Mouse (Mus musculus): Measurements from ENCODE around the gene Zfp618. TPM values are rescaled to one million over a fixed set of nuclear protein-coding genes. Genes with fewer than 3 reads are reported as not detected.

Gene Zfp618
- total RNA-seq, 2 experiments from 2014 or later: 5.5 to 6.0 TPM

DNA sequence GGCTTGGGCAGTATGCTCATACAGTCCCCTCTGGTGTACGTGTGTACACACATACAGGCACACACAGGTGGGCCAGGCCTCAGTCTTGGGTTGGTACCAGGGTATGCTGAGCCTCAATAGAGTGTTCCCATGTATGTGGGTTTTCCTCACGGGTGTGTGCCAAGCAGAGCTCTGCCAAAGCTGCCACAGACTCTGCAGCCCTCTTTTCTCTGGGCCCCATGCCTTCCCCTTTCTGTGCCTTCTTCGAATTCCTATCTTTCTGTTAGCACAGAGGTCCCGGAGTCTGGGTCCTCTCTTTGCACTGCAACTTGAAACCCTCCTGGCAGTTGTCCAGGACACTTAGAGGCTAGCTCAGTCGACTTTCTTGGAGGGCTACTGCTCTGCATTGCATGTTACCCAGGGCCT is 33.1 kb downstream of the Zfp618 start:
- no peak for DNase-seq (ENCODE audit: low spot score in 2 of 2)

DNA sequence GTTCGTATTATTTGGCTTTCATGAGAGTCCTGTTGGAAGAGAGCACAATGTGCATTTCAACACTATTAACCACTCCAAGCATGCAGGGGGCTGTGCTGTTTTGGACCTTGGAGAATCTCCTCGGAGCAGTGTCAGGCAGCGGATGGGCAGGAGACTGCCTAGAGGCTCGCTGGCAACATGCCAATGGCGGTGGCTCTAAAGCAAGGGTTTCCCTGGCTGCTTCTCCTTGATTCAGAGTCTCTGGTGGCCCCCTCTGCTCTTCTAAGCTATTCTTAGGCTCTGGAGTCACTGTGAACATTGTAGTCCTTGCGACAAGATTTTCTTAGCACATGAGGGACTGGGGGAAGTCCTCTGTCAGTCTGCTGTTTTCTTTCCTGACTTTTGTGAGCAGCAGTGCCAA is 33.5 kb downstream of the Zfp618 start:
- no peak for DNase-seq (ENCODE audit: low spot score in 2 of 2)

DNA sequence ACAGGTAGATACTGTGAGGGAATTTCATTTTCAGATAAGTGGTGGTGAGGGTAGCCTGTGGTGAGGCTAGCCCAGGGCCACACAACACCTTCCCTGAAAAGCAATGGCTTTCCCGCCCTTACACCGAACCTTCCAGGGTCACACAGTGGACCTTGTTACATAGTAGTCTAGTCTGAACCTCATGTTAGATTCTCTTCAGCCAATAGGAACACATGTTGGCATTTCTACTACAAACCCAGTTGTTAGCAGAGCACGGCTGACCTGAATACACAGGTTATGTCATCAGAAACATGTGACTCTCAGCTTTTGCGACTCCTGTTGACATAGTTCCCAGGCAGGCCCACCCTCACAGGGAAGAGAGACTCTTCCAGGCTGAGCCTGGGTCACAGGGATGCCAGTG is 33.9 kb downstream of the Zfp618 start:
- DNase-seq (ENCODE audit: low spot score in 2 of 2): no peak

DNA sequence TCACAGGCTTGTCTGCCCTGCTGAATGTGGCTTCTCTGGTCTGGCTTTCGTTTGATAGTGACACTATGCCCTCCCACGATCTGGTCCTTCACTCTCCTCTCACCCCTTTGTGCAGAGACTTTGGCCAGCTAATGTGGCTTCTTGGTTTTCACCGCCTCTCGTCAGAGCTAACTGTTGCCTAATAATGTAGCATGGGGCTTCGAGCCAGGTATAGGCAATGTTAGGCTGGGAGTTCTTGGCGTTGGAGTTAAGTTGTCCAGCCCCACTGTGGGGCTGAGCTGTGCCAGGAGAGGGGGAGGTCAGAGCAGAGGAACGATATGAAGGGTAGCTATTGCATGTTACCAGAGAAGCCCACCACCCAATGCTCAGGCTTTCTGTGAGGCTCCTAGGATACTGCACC is 34.5 kb downstream of the Zfp618 start:
- DNase-seq (ENCODE audit: low spot score in 2 of 2): no peak

GRCm38 (mm10) chr4:63000316-63001055 is 35.1 kb downstream of the Zfp618 start:
- no peak for DNase-seq (ENCODE audit: low spot score in 2 of 2)

GRCm38 (mm10) chr4:63002386-63002785 is 37.0 kb downstream of the Zfp618 start:
- no peak for DNase-seq (ENCODE audit: low spot score in 2 of 2)

DNA sequence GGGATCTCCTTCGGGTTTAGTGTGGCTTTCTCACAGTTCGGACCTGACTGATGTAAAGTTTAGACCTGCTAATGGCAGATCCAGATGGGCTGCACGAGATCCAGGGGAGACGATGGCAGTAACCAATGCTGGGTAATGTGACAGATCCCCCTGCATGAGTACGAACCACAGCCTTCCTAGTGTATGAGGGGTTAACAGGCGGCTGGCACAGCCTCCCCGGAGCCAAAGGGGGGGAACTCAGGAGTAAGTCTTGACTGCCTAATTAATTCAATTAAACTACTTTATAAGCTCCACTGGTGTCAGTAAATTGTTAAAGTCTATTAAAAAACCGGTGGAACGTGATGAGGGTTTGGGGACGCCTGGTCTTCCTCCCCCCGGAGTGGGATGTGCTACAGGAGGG is 39.1 kb downstream of the Zfp618 start:
- no peak for DNase-seq (ENCODE audit: low spot score in 2 of 2)

DNA sequence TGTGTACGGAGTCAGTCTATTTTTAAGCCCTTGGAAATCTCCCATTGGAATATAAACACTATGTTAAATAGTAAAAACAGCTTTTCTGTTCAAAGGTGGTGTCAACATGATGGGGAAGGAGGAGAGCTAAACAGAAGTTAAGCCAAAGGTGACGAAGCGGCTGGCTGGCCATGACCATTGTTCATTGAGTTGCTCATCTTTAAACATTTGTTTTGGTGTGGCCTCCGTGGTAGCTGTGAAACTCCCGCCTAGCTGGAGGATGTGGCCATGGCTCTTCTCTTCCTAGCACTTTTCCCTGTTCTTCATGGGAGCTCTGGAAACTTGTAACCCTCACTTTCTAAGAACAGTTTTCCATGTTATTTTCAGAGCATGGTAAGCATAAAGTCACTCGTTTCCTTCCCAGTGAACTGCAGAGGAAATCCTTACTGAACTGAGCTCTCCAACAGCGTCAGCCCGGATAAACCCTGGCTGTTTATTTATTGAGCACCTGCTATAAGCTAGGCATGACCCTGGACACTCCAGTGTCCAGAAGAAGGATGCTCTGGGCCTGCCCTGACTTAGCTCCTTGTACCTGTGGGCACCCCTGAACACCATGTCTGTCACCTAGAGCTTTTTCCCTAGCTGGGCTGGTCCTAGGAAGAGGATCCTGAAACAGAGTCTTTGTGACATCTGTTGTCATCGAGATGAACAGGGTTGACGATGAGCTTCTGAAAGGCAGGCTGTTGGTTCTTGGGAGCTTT is 40.2 kb downstream of the Zfp618 start:
- DNase-seq (ENCODE audit: low spot score in 2 of 2): no peak

DNA sequence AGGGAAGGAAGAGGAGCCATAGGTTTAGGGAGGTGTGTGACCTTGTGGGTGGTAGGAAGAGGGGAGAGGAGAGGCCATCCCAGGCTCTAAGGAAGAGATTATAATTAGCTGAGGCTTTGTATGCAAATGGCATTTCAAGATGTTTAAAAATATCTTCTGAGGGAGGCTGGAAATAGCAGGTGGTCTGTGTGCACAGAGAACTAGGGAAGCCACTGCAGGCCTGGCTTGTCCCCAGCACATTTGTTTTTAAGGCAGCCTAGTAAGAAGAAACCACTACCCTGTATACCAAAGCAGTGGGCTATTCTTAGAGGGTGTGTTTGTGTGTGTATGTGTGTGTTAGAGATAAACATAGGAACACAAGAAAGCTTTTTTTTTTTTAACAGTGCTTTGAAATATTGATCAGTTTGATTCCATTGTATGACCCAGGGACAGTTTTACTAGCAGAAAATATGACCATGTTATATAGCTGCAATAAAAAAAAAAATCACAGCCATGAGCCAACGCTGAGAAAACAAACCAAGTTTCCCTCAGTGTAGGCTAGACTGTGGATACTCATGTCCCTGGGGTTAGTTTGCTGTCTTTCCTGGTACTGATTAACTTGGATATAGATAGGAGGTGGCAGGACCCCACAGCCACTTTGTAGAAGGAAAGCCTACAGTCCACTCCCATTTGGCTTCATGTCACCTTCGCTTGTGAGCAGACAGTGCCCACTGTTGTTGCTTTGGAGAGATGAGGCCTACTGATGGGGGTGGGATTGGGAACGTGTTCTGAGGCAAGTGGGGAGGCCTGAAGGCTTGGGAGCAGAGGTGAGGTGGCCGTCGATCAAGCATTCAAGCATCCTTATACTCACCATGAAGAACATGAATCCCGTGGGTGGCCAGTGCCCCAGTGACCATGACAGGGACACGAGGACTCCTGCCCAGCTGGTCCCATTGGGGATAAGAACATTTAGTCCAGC is 41.1 kb downstream of the Zfp618 start:
- DNase-seq (ENCODE audit: low spot score in 2 of 2): no peak

DNA sequence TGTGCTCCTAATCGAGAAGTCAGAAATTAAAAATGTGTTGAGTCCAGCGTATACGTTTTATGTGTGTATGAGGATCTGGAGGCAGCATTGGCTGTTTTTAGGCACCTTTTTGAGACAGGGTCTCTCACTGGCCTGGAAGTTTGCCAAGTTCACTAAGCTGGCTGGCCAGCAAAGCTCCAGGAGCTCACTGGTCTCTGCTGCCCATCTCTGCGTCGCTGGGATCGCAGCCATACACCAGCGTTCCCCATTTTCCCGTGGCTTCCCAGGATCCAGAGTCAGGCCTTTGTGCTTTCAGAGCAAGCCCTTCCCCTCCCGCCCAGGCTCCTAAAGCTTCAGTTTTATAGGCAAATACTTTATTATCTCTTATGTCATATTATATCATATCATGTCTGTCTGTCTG is 42.8 kb downstream of the Zfp618 start:
- DNase-seq (ENCODE audit: low spot score in 2 of 2): no peak

GRCm38 (mm10) chr4:63008822-63009221 is 43.4 kb downstream of the Zfp618 start:
- no peak for DNase-seq (ENCODE audit: low spot score in 2 of 2)

- DNase-seq (ENCODE audit: low spot score in 2 of 2): no peak
Measured at GRCm38 (mm10) chr4:63009821-63010220, 44.4 kb downstream of the Zfp618 start.

DNA sequence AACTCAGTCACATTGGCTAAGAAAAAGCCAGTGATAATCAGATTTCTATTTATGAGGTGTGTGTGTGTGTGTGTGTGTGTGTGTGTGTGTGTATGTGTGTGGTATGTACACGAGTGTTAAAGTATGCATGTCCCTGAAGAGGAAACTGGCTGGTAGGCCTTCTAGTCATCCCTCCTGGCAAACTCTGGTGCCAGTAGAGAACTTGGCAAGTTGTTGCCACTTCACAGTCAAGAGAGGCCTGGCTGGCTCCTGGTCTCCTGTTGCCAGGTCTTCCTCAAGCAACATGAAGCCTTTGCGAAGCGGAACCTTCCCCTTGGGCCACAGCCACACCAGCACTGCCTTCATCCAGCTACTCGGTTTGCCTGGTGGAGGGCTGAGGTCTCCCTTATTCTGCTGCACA is 44.9 kb downstream of the Zfp618 start:
- no peak for DNase-seq (ENCODE audit: low spot score in 2 of 2)

- DNase-seq (ENCODE audit: low spot score in 2 of 2): no peak
Measured at GRCm38 (mm10) chr4:63018616-63019015, 53.2 kb downstream of the Zfp618 start.

GRCm38 (mm10) chr4:63019428-63019858 is 54.1 kb downstream of the Zfp618 start:
- no peak for DNase-seq (ENCODE audit: low spot score in 2 of 2)

- DNase-seq (ENCODE audit: low spot score in 2 of 2): no peak
Measured at GRCm38 (mm10) chr4:63021034-63021700, 55.8 kb downstream of the Zfp618 start.

- DNase-seq (ENCODE audit: low spot score in 2 of 2): no peak
Measured at GRCm38 (mm10) chr4:63023465-63023864, 58.1 kb downstream of the Zfp618 start.

- DNase-seq (ENCODE audit: low spot score in 2 of 2): peak in 1 of 2 experiments; percentile 0
Measured at GRCm38 (mm10) chr4:63024098-63024497, 58.7 kb downstream of the Zfp618 start.

DNA sequence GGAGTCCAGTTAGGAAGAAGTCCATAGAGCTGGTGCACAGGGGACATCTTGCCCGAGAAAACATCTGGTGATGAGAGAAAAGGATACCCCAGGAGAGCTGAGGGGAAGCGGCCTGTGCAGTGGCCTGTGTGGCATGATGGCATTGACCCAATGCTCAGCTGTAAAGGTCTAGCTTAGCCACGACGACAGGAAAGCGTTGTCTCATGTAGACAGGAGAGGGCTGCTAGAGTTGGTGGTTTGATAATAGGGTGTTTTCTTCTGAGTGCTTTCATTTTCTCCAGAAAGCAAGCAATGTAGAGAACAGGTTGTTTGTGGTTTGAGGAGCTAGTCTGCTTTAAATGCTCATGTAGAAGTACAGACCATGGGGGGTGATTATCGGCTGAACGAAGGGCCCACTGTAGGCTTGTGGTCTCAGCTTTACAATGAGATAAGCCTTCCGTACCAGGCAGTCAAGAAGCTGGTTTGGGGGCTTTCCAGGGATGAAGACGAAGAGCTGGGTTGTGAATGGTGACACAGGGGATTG is 59.4 kb downstream of the Zfp618 start:
- no peak for DNase-seq (ENCODE audit: low spot score in 2 of 2)

DNA sequence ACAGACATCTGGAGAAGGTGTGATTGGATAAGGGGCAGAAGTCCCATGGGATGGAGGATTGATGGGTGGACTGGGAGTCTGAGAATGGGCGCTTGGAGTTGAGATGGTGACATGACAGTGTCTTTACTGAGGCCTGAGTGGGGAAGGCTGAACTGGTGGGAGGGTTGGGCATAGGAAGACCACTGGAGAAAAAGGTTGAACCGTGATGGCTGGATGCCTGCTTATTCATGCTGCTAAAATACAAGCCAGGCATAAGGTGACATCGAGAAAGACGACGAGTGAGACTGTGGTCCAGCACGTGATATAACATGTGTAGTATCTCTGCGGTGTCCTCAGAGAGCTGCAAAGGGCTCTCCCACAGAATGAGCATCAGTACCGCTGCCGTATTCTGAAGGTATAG is 59.9 kb downstream of the Zfp618 start:
- no peak for DNase-seq (ENCODE audit: low spot score in 2 of 2)

DNA sequence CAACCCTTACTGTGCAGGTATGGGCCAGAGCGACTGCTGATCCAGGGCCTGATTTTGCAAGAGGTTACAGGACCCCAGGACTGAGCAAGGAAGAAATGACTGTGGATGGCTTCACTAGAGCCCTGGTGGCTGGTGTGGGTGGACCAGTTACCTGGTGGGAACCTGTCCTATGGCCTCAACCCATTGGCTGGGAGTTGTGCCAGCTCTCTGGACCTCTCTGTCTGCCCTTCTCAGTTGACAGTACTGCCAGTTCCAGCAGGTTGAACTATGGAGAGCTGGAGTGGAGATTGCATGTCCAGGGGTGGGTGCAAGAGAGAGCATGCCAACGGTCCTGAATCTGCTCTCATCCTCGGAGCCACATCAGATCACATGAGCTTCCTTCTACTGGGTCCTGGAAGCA is 60.9 kb downstream of the Zfp618 start:
- no peak for DNase-seq (ENCODE audit: low spot score in 2 of 2)
